ENCODE assay signal across 10 mouse cellular contexts in the genomic region with DNA sequence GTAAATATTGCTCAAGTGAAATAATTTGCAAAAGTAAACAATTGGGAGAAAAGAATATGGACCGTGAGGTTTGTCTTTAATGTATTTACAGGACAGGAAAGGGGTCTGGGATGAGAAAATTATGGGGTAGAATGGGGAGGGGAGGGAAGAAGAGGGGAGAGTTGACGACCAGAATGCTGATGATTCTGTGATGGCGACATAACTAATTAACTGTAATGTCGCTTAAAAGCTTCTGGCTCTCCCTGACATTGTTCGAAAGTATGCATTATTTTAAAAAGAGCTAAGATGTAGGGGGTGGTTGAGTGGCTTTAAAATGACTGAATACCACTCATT.
DNase-seq lines count a peak whose midpoint lies in the region; ATAC-seq and TF ChIP-seq lines count a peak whose summit lies in the region.
"Had no signal": no experiment of that assay in that cellular context is flagged by ENCODE, and none has a peak within 500 bp of the region (broad histone marks: within the 10 kb centered on the region; RNA-seq: fewer than 3 reads in every experiment).

No protein-coding gene starts in this region.

- H3K9me3 ChIP-seq in lung, postnatal 0 days (ENCODE audit: low read length), result no peaks in the 10 kb centered on the region
- H3K9me3 ChIP-seq in limb, embryonic 14.5 days (ENCODE audit: control insufficient read depth, low read length), result no peaks in the 10 kb centered on the region
- H3K9me3 ChIP-seq: liver, embryonic 15.5 days had no signal

- H3K27me3 ChIP-seq in heart, adult 2 months (ENCODE audit: control insufficient read depth, insufficient read depth, low read length), result no peaks in the 10 kb centered on the region
- H3K27me3 ChIP-seq in lung, postnatal 0 days (replicated peaks; ENCODE audit: insufficient read depth, low read length), result no peaks in the 10 kb centered on the region
- no peaks in the 10 kb centered on the region for H3K27me3 ChIP-seq in limb, embryonic 14.5 days (ENCODE audit: control insufficient read depth, insufficient read depth, low read length)
- H3K27me3 ChIP-seq: liver, embryonic 15.5 days had no signal

- no peak for DNase-seq in heart, adult 2 months
- no peak for DNase-seq in heart, postnatal 36 days
- DNase-seq in lung, postnatal 0 days (ENCODE audit: low spot score), result peak; percentile 34
- DNase-seq in lung, postnatal 14 days, result no peak
- no peak for DNase-seq in limb, embryonic 14.5 days (ENCODE audit: low spot score)
- DNase-seq in yolk sac, embryonic 10.5 days (ENCODE audit: low spot score), result no peak
- DNase-seq in urinary bladder, postnatal 10 days (ENCODE audit: low spot score), result no peak
- no peak for DNase-seq in gastrocnemius, adult 18-20 months (ENCODE audit: low spot score)
- DNase-seq: thymus, adult 18-20 months had no signal

- H3K4me2 ChIP-seq in lung, postnatal 0 days (replicated peaks; ENCODE audit: low read depth, low read length), result peak overlapping the region; percentile 60
- peak overlapping the region; percentile 47 for H3K4me2 ChIP-seq in limb, embryonic 14.5 days (replicated peaks; ENCODE audit: low read depth, low read length, severe bottlenecking)

- peak overlapping the region; percentile 25; the same call in 1 of the 2 replicates for H3K4me3 ChIP-seq in heart, adult 2 months
- H3K4me3 ChIP-seq in lung, postnatal 0 days (ENCODE audit: low read depth, low read length), result peak overlapping the region; percentile 38
- H3K4me3 ChIP-seq in limb, embryonic 14.5 days (replicated peaks; ENCODE audit: low read length), result peak overlapping the region; percentile 36
- H3K4me3 ChIP-seq: liver, embryonic 15.5 days had no signal

- peak; percentile 25; the same call in 1 of the 2 replicates for ATAC-seq in lung, postnatal 0 days
- ATAC-seq in limb, embryonic 14.5 days (ENCODE audit: low FRiP score, low read depth), result no peak

- intact Hi-C loops in heart, adult 2 months (cut with DNase I), result loop anchor here (10.0 kb wide), 1 partner anchor 701 kb away; a partner anchor contains a TSS
- intact Hi-C loops in heart, postnatal 36 days (cut with DNase I), result loop anchor here (10.0 kb wide), 1 partner anchor 721 kb away; a partner anchor contains a TSS

- WGBS in heart, adult 2 months, result 25% methylated on average over 5 of the region's 5 CpGs
- 7% methylated on average over 5 of the region's 5 CpGs for WGBS in lung, postnatal 0 days
- 10% methylated on average over 5 of the region's 5 CpGs for WGBS in limb, embryonic 14.5 days

- H3K27ac ChIP-seq in heart, adult 2 months, result no peak overlapping the region
- H3K27ac ChIP-seq in lung, postnatal 0 days (ENCODE audit: low read length), result 0 out of 2 replicates have a peak overlapping the region, but pooled peaks have one; percentile 71
- peak overlapping the region; percentile 53 for H3K27ac ChIP-seq in limb, embryonic 14.5 days (replicated peaks; ENCODE audit: low read depth, low read length)
- H3K27ac ChIP-seq: liver, embryonic 15.5 days had no signal

- TF ChIP-seq EP300 in heart, adult 2 months (IDR thresholded peaks at IDR 0.05; ENCODE audit: insufficient read depth, low read depth, low read length), result no peak
- no peak; the same call in 1 of the 2 replicates for TF ChIP-seq EP300 in lung, postnatal 0 days (IDR thresholded peaks at IDR 0.05)

- no peaks in the 10 kb centered on the region for H3K4me1 ChIP-seq in heart, adult 2 months (ENCODE audit: control insufficient read depth, insufficient read depth, low read length)
- no peaks in the 10 kb centered on the region for H3K4me1 ChIP-seq in lung, postnatal 0 days (ENCODE audit: insufficient read depth, low read depth, low read length)
- H3K4me1 ChIP-seq in limb, embryonic 14.5 days (ENCODE audit: control insufficient read depth, insufficient read depth, low read length), result peaks cover 5% of the 10 kb centered on the region
- H3K4me1 ChIP-seq: liver, embryonic 15.5 days had no signal

- TF ChIP-seq CTCF in heart, adult 2 months (IDR thresholded peaks at IDR 0.05), result no peak
- TF ChIP-seq CTCF in lung, postnatal 0 days (IDR thresholded peaks at IDR 0.05), result no peak

- H3K36me3 ChIP-seq in heart, adult 2 months (ENCODE audit: control insufficient read depth, insufficient read depth, low read length), result no peaks in the 10 kb centered on the region
- H3K36me3 ChIP-seq in lung, postnatal 0 days (ENCODE audit: insufficient read depth, low read length), result no peaks in the 10 kb centered on the region
- H3K36me3 ChIP-seq in limb, embryonic 14.5 days (ENCODE audit: control insufficient read depth, insufficient read depth, low read length), result no peaks in the 10 kb centered on the region
- H3K36me3 ChIP-seq: liver, embryonic 15.5 days had no signal

- no peak overlapping the region for H3K9ac ChIP-seq in heart, adult 2 months (ENCODE audit: low read depth, low read length)
- no peak overlapping the region for H3K9ac ChIP-seq in lung, postnatal 0 days (replicated peaks; ENCODE audit: low read depth)
- H3K9ac ChIP-seq in limb, embryonic 14.5 days (ENCODE audit: low read depth, low read length, severe bottlenecking), result peak overlapping the region; percentile 48; the same call in 1 of the 2 replicates
- H3K9ac ChIP-seq: liver, embryonic 15.5 days had no signal

- no peaks in the 10 kb centered on the region for H3K79me2 ChIP-seq in heart, adult 2 months (replicated peaks; ENCODE audit: control insufficient read depth, insufficient read depth, low read length)

- TF ChIP-seq POLR2A in heart, adult 2 months (IDR thresholded peaks at IDR 0.05; ENCODE audit: insufficient read depth, low read depth, low read length), result no peak
- TF ChIP-seq POLR2A in limb, embryonic 14.5 days (IDR thresholded peaks at IDR 0.05; ENCODE audit: borderline replicate concordance, extremely low read depth, insufficient read depth, insufficient read length), result no peak
